Mouse (Mus musculus) forebrain, embryonic 14.5 days (tissue): ENCODE data around the gene 1700028P14Rik. TPM values are rescaled to one million over a fixed set of nuclear protein-coding genes. Genes with fewer than 3 reads are reported as not detected.

Experiments used
- ATAC-seq: fragments of 200-750 bp; cut with Nextera tagmentation; 2 replicates; pipeline ENCODE4 v1.8.0; 2017; ENCODE audit warnings: mild to moderate bottlenecking, moderate library complexity
- DNase-seq: peaks from one replicate; pipeline ENCODE4 v3.0.0-alpha.2; 2015; ENCODE audit warnings: low spot score
- H3K27ac ChIP-seq: fragments of 300-500 bp; sonication (generic); 2 replicates; pipeline ENCODE4 v1.5.1; 2014; ENCODE audit warnings: low read depth, mild to moderate bottlenecking, control low read depth, low read length, moderate library complexity
- H3K27me3 ChIP-seq: fragments of 300-500 bp; sonication (generic); replicated peaks from 2 replicates; pipeline ENCODE4 v1.6.1; 2014; ENCODE audit warnings: low read length, control low read depth, mixed read lengths; ENCODE audit not compliant: control insufficient read depth, insufficient read depth
- H3K36me3 ChIP-seq: fragments of 300-500 bp; sonication (generic); 2 replicates; pipeline ENCODE4 v1.6.1; 2014; ENCODE audit warnings: low read length, control low read depth; ENCODE audit not compliant: control insufficient read depth, insufficient read depth
- H3K4me1 ChIP-seq: fragments of 300-500 bp; sonication (generic); 2 replicates; pipeline ENCODE4 v1.6.1; 2014; ENCODE audit warnings: antibody characterized with exemption, low read length, control low read depth; ENCODE audit not compliant: control insufficient read depth, insufficient read depth
- H3K4me2 ChIP-seq: fragments of 300-500 bp; sonication (generic); 2 replicates; pipeline ENCODE4 v1.6.1; 2014; ENCODE audit warnings: mild to moderate bottlenecking, control low read depth, low read length
- H3K4me3 ChIP-seq: fragments of 300-500 bp; sonication (generic); 2 replicates; pipeline ENCODE4 v1.5.1; 2014; ENCODE audit warnings: low read depth, low read length, control low read depth
- H3K9ac ChIP-seq: fragments of 300-500 bp; sonication (generic); 2 replicates; pipeline ENCODE4 v1.6.1; 2014; ENCODE audit warnings: mild to moderate bottlenecking, low read length, control low read depth, moderate library complexity
- H3K9me3 ChIP-seq: fragments of 300-500 bp; sonication (generic); replicated peaks from 2 replicates; pipeline ENCODE4 v1.6.1; 2016; ENCODE audit warnings: low read length, control low read depth, mixed read lengths; ENCODE audit not compliant: control insufficient read depth
- WGBS: fragments of 180-500 bp; shearing (Covaris S2); extraction: QIAGEN DNeasy Blood & Tissue Kit; methylation state at CpG from one replicate; pipeline ENCODE4 v1.1.7; 2014; 5-methylcytosine and 5-hydroxymethylcytosine counted together
- polyA plus RNA-seq: library from polyadenylated mRNA; unstranded; fragments of >200 nt; fragmentation: Nextera tagmentation; extraction: Ambion mirVana; gene quantifications from 2 replicates; pipeline ENCODE4 v1.2.1, GENCODE M21; 2014

Gene 1700028P14Rik
- polyA plus RNA-seq, 1 experiment from 2014 or later, result 1.6 TPM

GRCm38 (mm10) chr19:23673021-23673420 is 20.4 kb upstream of the 1700028P14Rik start:
- 68% methylated on average over 2 of the region's 2 CpGs for WGBS
- H3K4me2 ChIP-seq, result no peak overlapping the region
- no peak overlapping the region for H3K27ac ChIP-seq
- ATAC-seq (no peak), DNase-seq (no peak)
- H3K4me3 ChIP-seq, result no peak overlapping the region
- no peaks in the 10 kb centered on the region for H3K27me3 ChIP-seq
- H3K4me1 ChIP-seq, result no peaks in the 10 kb centered on the region
- no peaks in the 10 kb centered on the region for H3K9me3 ChIP-seq
- H3K36me3 ChIP-seq, result no peaks in the 10 kb centered on the region
- H3K9ac ChIP-seq, result no peak overlapping the region

DNA sequence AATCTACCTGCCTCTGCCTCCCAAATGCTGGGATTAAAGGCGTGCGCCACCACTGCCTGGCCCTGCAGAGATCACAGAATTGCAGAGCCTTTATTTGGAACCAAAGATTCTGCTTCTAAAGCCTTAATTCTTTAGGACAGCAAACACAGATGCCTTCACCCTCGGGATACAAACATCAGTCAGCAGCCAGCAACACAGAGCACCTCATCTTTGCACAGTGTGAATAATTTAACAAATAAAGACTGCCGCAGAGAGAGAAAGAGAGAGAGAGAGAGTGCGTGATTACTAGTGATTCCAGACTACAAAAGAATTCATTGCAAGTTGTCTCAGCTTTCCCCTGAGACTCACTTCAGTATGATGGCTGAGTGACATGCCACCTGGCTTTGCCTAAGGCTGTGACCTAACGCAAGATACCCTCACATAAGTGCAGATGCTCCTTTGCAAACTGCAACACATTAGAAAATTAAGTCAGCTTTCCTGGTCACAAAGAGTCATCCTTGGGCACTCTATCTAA is 15.6 kb upstream of the 1700028P14Rik start:
- no peak overlapping the region for H3K4me3 ChIP-seq
- DNase-seq (peak; percentile 5), ATAC-seq (no peak)
- no peaks in the 10 kb centered on the region for H3K27me3 ChIP-seq
- H3K4me1 ChIP-seq, result no peaks in the 10 kb centered on the region
- no peak overlapping the region for H3K27ac ChIP-seq
- 60% methylated on average over 6 of the region's 6 CpGs for WGBS
- H3K9ac ChIP-seq, result no peak overlapping the region
- no peaks in the 10 kb centered on the region for H3K36me3 ChIP-seq
- no peak overlapping the region for H3K4me2 ChIP-seq
- no peaks in the 10 kb centered on the region for H3K9me3 ChIP-seq

GRCm38 (mm10) chr19:23664083-23664482 is 11.5 kb upstream of the 1700028P14Rik start:
- Histone ChIP-seq H3K4me2 (no peak overlapping the region), H3K9me3 (no peaks in the 10 kb centered on the region), H3K9ac (no peak overlapping the region), H3K4me3 (no peak overlapping the region), H3K36me3 (no peaks in the 10 kb centered on the region), H3K4me1 (no peaks in the 10 kb centered on the region), H3K27me3 (no peaks in the 10 kb centered on the region), H3K27ac (no peak overlapping the region)
- ATAC-seq (no peak), DNase-seq (no peak)
- 95% methylated on average over 7 of the region's 7 CpGs for WGBS

GRCm38 (mm10) chr19:23658350-23658749 is 5.7 kb upstream of the 1700028P14Rik start:
- DNase-seq (no peak), ATAC-seq (no peak)
- Histone ChIP-seq H3K27me3 (no peaks in the 10 kb centered on the region), H3K9me3 (no peaks in the 10 kb centered on the region), H3K9ac (no peak overlapping the region), H3K27ac (no peak overlapping the region), H3K4me1 (no peaks in the 10 kb centered on the region), H3K4me2 (no peak overlapping the region), H3K36me3 (no peaks in the 10 kb centered on the region), H3K4me3 (no peak overlapping the region)
- 87% methylated on average over 4 of the region's 4 CpGs for WGBS

- no peak for DNase-seq
- no peak for ATAC-seq
- H3K4me2 ChIP-seq, result no peak overlapping the region
- no peak overlapping the region for H3K27ac ChIP-seq
- no peak overlapping the region for H3K9ac ChIP-seq
- H3K36me3 ChIP-seq, result no peaks in the 10 kb centered on the region
- no peaks in the 10 kb centered on the region for H3K4me1 ChIP-seq
- H3K9me3 ChIP-seq, result no peaks in the 10 kb centered on the region
- WGBS, result 74% methylated on average over 12 of the region's 12 CpGs
- no peaks in the 10 kb centered on the region for H3K27me3 ChIP-seq
- H3K4me3 ChIP-seq, result no peak overlapping the region
Observed at GRCm38 (mm10) chr19:23657261-23657932, 4.8 kb upstream of the 1700028P14Rik start.

- no peak; the same call in 1 of the 2 replicates for ATAC-seq
- H3K4me1 ChIP-seq, result no peaks in the 10 kb centered on the region
Observed at GRCm38 (mm10) chr19:23653154-23653553, 542 bp upstream of the 1700028P14Rik start.

DNA sequence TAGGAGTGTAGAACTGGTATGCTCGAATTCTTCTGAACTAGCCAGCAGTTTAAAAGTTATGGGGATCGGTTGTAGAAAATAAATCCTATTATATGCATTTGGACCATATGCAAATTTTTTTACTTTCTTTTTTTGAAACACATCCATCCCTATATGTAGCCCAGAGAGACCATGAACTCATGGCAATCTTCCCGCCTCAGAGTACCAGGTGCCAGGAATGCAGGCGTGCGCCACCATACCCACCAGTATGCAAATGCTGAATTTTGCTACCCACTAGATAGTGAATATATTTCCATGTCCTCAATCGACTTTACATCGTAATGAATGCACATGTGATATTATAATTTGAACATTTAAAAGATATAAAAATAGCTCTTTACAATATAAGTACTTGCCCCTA is 5.3 kb downstream of the 1700028P14Rik start:
- no peak for DNase-seq
- 92% methylated on average over 7 of the region's 7 CpGs for WGBS
- Histone ChIP-seq H3K4me2 (no peak overlapping the region), H3K36me3 (no peaks in the 10 kb centered on the region), H3K27me3 (no peaks in the 10 kb centered on the region), H3K27ac (no peak overlapping the region), H3K9me3 (no peaks in the 10 kb centered on the region), H3K9ac (no peak overlapping the region), H3K4me1 (no peaks in the 10 kb centered on the region), H3K4me3 (no peak overlapping the region)
- ATAC-seq, result no peak

More at GRCm38 (mm10) chr19:23653154-23653553, 542 bp upstream of the 1700028P14Rik start:
- DNase-seq, result no peak
- H3K27me3 ChIP-seq, result no peaks in the 10 kb centered on the region
- no peak overlapping the region for H3K27ac ChIP-seq
- H3K9ac ChIP-seq, result no peak overlapping the region
- H3K9me3 ChIP-seq, result no peaks in the 10 kb centered on the region
- H3K36me3 ChIP-seq, result no peaks in the 10 kb centered on the region
- 94% methylated on average over 5 of the region's 5 CpGs for WGBS
- no peak overlapping the region for H3K4me2 ChIP-seq
- no peak overlapping the region for H3K4me3 ChIP-seq

GRCm38 (mm10) chr19:23645347-23645746 is 7.3 kb downstream of the 1700028P14Rik start:
- no peaks in the 10 kb centered on the region for H3K9me3 ChIP-seq
- H3K27me3 ChIP-seq, result no peaks in the 10 kb centered on the region
- no peak for ATAC-seq
- no peak overlapping the region for H3K4me2 ChIP-seq
- H3K4me3 ChIP-seq, result no peak overlapping the region
- H3K4me1 ChIP-seq, result no peaks in the 10 kb centered on the region
- H3K9ac ChIP-seq, result no peak overlapping the region
- no peaks in the 10 kb centered on the region for H3K36me3 ChIP-seq
- H3K27ac ChIP-seq, result no peak overlapping the region
- no peak for DNase-seq
- 59% methylated on average over 7 of the region's 7 CpGs for WGBS

GRCm38 (mm10) chr19:23643819-23644218 is 8.8 kb downstream of the 1700028P14Rik start:
- ATAC-seq (no peak), DNase-seq (no peak)
- WGBS, result 87% methylated on average over 5 of the region's 5 CpGs
- Histone ChIP-seq H3K4me2 (no peak overlapping the region), H3K4me1 (no peaks in the 10 kb centered on the region), H3K36me3 (no peaks in the 10 kb centered on the region), H3K9ac (no peak overlapping the region), H3K27me3 (no peaks in the 10 kb centered on the region), H3K27ac (no peak overlapping the region), H3K4me3 (no peak overlapping the region), H3K9me3 (no peaks in the 10 kb centered on the region)
